Mouse (Mus musculus): ENCODE measurements around the gene C1qtnf1. TPM values are rescaled to one million over a fixed set of nuclear protein-coding genes. Genes with fewer than 3 reads are reported as not detected.
A peak's percentile ranks its signal among the peaks of the same experiment; 100 is the strongest.

C1qtnf1 gene
- polyA plus RNA-seq, 2 experiments = 12.4 to 12.5 TPM

GRCm38 (mm10) chr11:118401760-118402280 lies 26.2 kb upstream of the C1qtnf1 start, which contains the start of gene Lgals3bp:
Lgals3bp (minus strand) TSS chr11:118402092.
- Histone ChIP-seq H3K4me3 (replicated peaks; ENCODE audit: low read length) (no peak within 1 kb of the TSS), H3K9ac (ENCODE audit: low read depth, low read length, severe bottlenecking) (0 out of 2 replicates have a peak within 1 kb of the TSS, but pooled peaks have one; percentile 21), H3K4me1 (ENCODE audit: control insufficient read depth, insufficient read depth, low read length) (peaks cover 29% of the 10 kb centered on the region), H3K27me3 (ENCODE audit: control insufficient read depth, insufficient read depth, low read length) (no peaks in the 10 kb centered on the region), H3K36me3 (ENCODE audit: control insufficient read depth, insufficient read depth, low read length) (peaks cover 16% of the 10 kb centered on the region), H3K9me3 (ENCODE audit: control insufficient read depth, low read length) (no peaks in the 10 kb centered on the region), H3K27ac (replicated peaks; ENCODE audit: low read depth, low read length) (peak within 1 kb of the TSS; percentile 71), H3K4me2 (replicated peaks; ENCODE audit: low read depth, low read length, severe bottlenecking) (peak within 1 kb of the TSS; percentile 3; the same call in 1 of the 2 replicates)
- WGBS = 32% methylated on average over 7 of the region's 7 CpGs
- no peak for TF ChIP-seq POLR2A (IDR thresholded peaks at IDR 0.05; ENCODE audit: borderline replicate concordance, extremely low read depth, insufficient read depth, insufficient read length)
- ATAC-seq (ENCODE audit: low FRiP score, low read depth) (peak; percentile 71; the same call in 1 of the 2 replicates), DNase-seq (ENCODE audit: low spot score) (peak; percentile 75)

- 87% methylated on average over 2 of the region's 2 CpGs for WGBS
- ATAC-seq (ENCODE audit: low FRiP score, low read depth) (no peak), DNase-seq (ENCODE audit: low spot score) (no peak)
- H3K9ac ChIP-seq (ENCODE audit: low read depth, low read length, severe bottlenecking) = no peak overlapping the region
- no peak overlapping the region for H3K4me2 ChIP-seq (replicated peaks; ENCODE audit: low read depth, low read length, severe bottlenecking)
- no peaks in the 10 kb centered on the region for H3K27me3 ChIP-seq (ENCODE audit: control insufficient read depth, insufficient read depth, low read length)
- no peak overlapping the region for H3K27ac ChIP-seq (replicated peaks; ENCODE audit: low read depth, low read length)
- peaks cover 29% of the 10 kb centered on the region for H3K4me1 ChIP-seq (ENCODE audit: control insufficient read depth, insufficient read depth, low read length)
- H3K4me3 ChIP-seq (replicated peaks; ENCODE audit: low read length) = no peak overlapping the region
- no peaks in the 10 kb centered on the region for H3K9me3 ChIP-seq (ENCODE audit: control insufficient read depth, low read length)
- peaks cover 30% of the 10 kb centered on the region for H3K36me3 ChIP-seq (ENCODE audit: control insufficient read depth, insufficient read depth, low read length)
- no peak for TF ChIP-seq POLR2A (IDR thresholded peaks at IDR 0.05; ENCODE audit: borderline replicate concordance, extremely low read depth, insufficient read depth, insufficient read length)
These were observed 24.8 kb upstream of the C1qtnf1 start for GRCm38 (mm10) chr11:118403183-118403582.

DNA sequence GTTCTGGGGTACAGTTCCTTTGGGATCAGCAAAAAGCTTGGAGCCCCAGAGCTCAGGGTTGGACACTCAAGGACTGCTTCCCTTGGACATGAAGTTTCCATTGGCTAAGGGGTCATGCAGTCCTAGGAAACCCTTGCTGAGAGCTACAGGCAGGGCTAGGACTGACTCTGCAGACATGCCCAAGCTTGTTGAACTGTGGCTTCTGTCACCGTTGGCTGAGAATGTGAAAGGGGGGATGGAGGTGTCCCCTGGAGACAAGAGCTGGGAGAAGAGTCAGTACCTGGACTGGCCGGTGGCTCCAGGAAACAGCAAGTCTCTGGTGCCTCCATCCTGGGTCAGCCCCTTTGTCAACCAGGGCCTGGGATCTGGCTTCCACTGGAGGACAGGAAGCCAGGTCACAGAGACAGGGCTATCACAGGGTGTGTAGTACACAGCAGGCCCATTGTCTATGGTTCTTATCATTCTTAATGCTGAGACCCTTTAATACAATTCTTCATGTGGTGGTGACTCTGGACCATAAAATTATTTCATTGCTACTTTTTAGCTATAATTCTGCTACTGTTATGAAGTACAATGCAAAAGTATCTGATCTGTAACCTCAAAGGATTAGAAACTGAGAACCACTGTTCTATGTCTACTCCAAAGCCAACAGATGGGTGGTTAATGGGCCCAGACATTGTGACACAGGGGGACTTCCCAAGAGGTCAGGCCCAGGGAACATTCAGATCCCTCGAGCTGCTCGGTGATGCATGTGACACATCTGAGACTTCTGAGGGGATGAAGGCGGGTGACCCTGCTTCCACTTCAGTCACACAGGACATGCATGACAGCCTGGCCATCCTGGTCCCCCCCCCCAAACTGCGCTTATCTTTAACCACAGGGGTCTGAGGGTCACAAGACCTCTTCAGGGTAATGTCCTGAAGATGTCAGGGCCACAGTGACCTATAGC lies 23.8 kb upstream of the C1qtnf1 start:
- Histone ChIP-seq H3K4me2 (replicated peaks; ENCODE audit: low read depth, low read length, severe bottlenecking) (no peak overlapping the region), H3K4me1 (ENCODE audit: control insufficient read depth, insufficient read depth, low read length) (peaks cover 29% of the 10 kb centered on the region), H3K9ac (ENCODE audit: low read depth, low read length, severe bottlenecking) (no peak overlapping the region), H3K9me3 (ENCODE audit: control insufficient read depth, low read length) (no peaks in the 10 kb centered on the region), H3K36me3 (ENCODE audit: control insufficient read depth, insufficient read depth, low read length) (peaks cover 34% of the 10 kb centered on the region), H3K27ac (replicated peaks; ENCODE audit: low read depth, low read length) (no peak overlapping the region), H3K4me3 (replicated peaks; ENCODE audit: low read length) (no peak overlapping the region), H3K27me3 (ENCODE audit: control insufficient read depth, insufficient read depth, low read length) (no peaks in the 10 kb centered on the region)
- DNase-seq (ENCODE audit: low spot score) (no peak), ATAC-seq (ENCODE audit: low FRiP score, low read depth) (no peak)
- WGBS = 70% methylated on average over 6 of the region's 6 CpGs
- no peak for TF ChIP-seq POLR2A (IDR thresholded peaks at IDR 0.05; ENCODE audit: borderline replicate concordance, extremely low read depth, insufficient read depth, insufficient read length)

DNA sequence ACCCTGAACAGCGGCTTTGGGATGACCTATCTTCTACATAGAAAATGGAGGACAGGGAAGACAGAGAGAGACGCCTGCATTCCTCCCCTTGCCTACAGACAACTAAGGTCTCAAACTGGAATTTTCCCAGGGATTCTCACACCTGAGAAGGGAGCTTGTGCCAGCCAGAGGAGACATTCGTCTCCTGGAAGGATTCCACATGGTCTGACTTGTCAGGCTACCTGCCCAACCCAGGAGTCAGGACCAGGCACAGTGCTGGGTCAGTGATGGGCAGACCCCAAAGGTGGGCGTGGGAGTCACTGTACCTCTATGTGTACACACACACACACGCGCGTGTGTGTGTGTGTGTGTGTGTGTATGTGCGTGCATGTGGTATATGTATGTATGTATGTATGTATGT lies 22.7 kb upstream of the C1qtnf1 start:
- H3K4me2 ChIP-seq (replicated peaks; ENCODE audit: low read depth, low read length, severe bottlenecking) = no peak overlapping the region
- no peak overlapping the region for H3K9ac ChIP-seq (ENCODE audit: low read depth, low read length, severe bottlenecking)
- H3K4me3 ChIP-seq (replicated peaks; ENCODE audit: low read length) = no peak overlapping the region
- no peak for TF ChIP-seq POLR2A (IDR thresholded peaks at IDR 0.05; ENCODE audit: borderline replicate concordance, extremely low read depth, insufficient read depth, insufficient read length)
- DNase-seq (ENCODE audit: low spot score) (no peak), ATAC-seq (ENCODE audit: low FRiP score, low read depth) (no peak)
- WGBS = 90% methylated on average over 8 of the region's 8 CpGs
- H3K27me3 ChIP-seq (ENCODE audit: control insufficient read depth, insufficient read depth, low read length) = no peaks in the 10 kb centered on the region
- peaks cover 20% of the 10 kb centered on the region for H3K4me1 ChIP-seq (ENCODE audit: control insufficient read depth, insufficient read depth, low read length)
- H3K27ac ChIP-seq (replicated peaks; ENCODE audit: low read depth, low read length) = no peak overlapping the region
- H3K9me3 ChIP-seq (ENCODE audit: control insufficient read depth, low read length) = no peaks in the 10 kb centered on the region
- H3K36me3 ChIP-seq (ENCODE audit: control insufficient read depth, insufficient read depth, low read length) = peaks cover 43% of the 10 kb centered on the region

GRCm38 (mm10) chr11:118406521-118406920 lies 21.5 kb upstream of the C1qtnf1 start:
- 95% methylated on average over 5 of the region's 5 CpGs for WGBS
- H3K9me3 ChIP-seq (ENCODE audit: control insufficient read depth, low read length) = no peaks in the 10 kb centered on the region
- no peak overlapping the region for H3K4me2 ChIP-seq (replicated peaks; ENCODE audit: low read depth, low read length, severe bottlenecking)
- H3K27me3 ChIP-seq (ENCODE audit: control insufficient read depth, insufficient read depth, low read length) = no peaks in the 10 kb centered on the region
- ATAC-seq (ENCODE audit: low FRiP score, low read depth) (no peak), DNase-seq (ENCODE audit: low spot score) (no peak)
- no peak overlapping the region for H3K27ac ChIP-seq (replicated peaks; ENCODE audit: low read depth, low read length)
- H3K36me3 ChIP-seq (ENCODE audit: control insufficient read depth, insufficient read depth, low read length) = peaks cover 55% of the 10 kb centered on the region
- H3K4me3 ChIP-seq (replicated peaks; ENCODE audit: low read length) = no peak overlapping the region
- no peak for TF ChIP-seq POLR2A (IDR thresholded peaks at IDR 0.05; ENCODE audit: borderline replicate concordance, extremely low read depth, insufficient read depth, insufficient read length)
- H3K9ac ChIP-seq (ENCODE audit: low read depth, low read length, severe bottlenecking) = no peak overlapping the region
- H3K4me1 ChIP-seq (ENCODE audit: control insufficient read depth, insufficient read depth, low read length) = peaks cover 8% of the 10 kb centered on the region

Data from limb, embryonic 14.5 days (tissue).